Mouse (Mus musculus): ENCODE measurements at regions not wholly inside any gene's neighbourhood (a gene's known extent, or its start where the extent isn't known, plus 50 kb on each side); places are given as distances from the start of the nearest gene placed in this dataset.

- TF ChIP-seq EP300 (IDR thresholded peaks at IDR 0.05), result no peak
- TF ChIP-seq CTCF (IDR thresholded peaks at IDR 0.05), result no peak
These were observed 236.3 kb upstream of the Npvf start for GRCm38 (mm10) chr6:50890370-50891204.

All from lung, postnatal 0 days (tissue).